Mouse (Mus musculus) erythroblast, embryonic 14.5 days (primary cell): ENCODE results near the gene Pbp2. TPM values are rescaled to one million over a fixed set of nuclear protein-coding genes. Genes with fewer than 3 reads are reported as not detected.

ENCODE experiments used
- H3K27me3 ChIP-seq: 2 replicates; pipeline ENCODE4 v1.6.1; 2012; ENCODE audit warnings: inconsistent platforms; ENCODE audit not compliant: control insufficient read depth
- H3K36me3 ChIP-seq: 2 replicates; pipeline ENCODE4 v1.6.1; 2012; ENCODE audit warnings: mild to moderate bottlenecking, inconsistent platforms; ENCODE audit not compliant: control insufficient read depth
- H3K4me1 ChIP-seq: 2 replicates; pipeline ENCODE4 v1.6.1; 2012; ENCODE audit warnings: inconsistent platforms; ENCODE audit not compliant: control insufficient read depth
- H3K4me3 ChIP-seq: replicated peaks from 2 replicates; pipeline ENCODE3; 2012; ENCODE audit warnings: moderate library complexity, mild to moderate bottlenecking, inconsistent platforms
- H3K9me3 ChIP-seq: 2 replicates; pipeline ENCODE4 v1.6.1; 2012; ENCODE audit warnings: low read length, inconsistent platforms, mixed read lengths; ENCODE audit not compliant: control insufficient read depth
- GATA1 ChIP-seq: IDR thresholded peaks from 2 replicates; pipeline ENCODE4 v1.6.1; 2012; ENCODE audit warnings: low read length, inconsistent platforms, mixed read lengths
- TAL1 ChIP-seq: IDR thresholded peaks from 3 replicates; pipeline ENCODE4 v1.6.1; 2012; ENCODE audit warnings: low read length, inconsistent platforms, mixed read lengths
- polyA plus RNA-seq: library from polyadenylated mRNA; stranded (reverse); fragments of >175 nt; gene quantifications from 2 replicates; pipeline ENCODE4 v1.2.3, GENCODE M21; 2012

Pbp2 gene
- polyA plus RNA-seq, 1 experiment: not detected

- Histone ChIP-seq H3K9me3 (no peaks in the 10 kb centered on the region), H3K36me3 (no peaks in the 10 kb centered on the region), H3K27me3 (peaks cover 5% of the 10 kb centered on the region), H3K4me1 (no peaks in the 10 kb centered on the region), H3K4me3 (no peak overlapping the region)
- no peak for TF ChIP-seq TAL1
- TF ChIP-seq GATA1: no peak
Measured at GRCm38 (mm10) chr6:135292391-135292790, 17.8 kb downstream of the Pbp2 start.

DNA sequence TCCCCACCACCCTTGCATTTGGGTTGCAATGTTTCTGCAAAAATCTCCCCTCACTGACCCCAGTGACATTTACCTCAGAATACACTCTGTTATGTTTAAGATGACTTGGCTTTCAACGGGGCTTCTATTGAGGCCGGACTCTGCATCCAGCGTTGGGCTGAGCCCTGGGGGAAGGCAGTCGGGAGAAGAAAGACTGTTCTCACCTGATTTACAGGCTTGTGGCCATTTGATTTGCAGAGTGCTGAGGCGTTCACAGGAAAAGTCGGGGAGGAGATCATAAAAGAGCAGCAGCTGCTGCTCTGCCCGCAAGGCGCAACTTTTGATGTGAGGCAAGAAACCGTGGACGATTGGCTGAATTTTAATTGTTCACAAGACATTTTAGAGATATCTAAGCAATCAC, 30.3 kb downstream of the Pbp2 start:
- Histone ChIP-seq H3K36me3 (no peaks in the 10 kb centered on the region), H3K27me3 (no peaks in the 10 kb centered on the region), H3K4me3 (no peak overlapping the region), H3K9me3 (no peaks in the 10 kb centered on the region), H3K4me1 (no peaks in the 10 kb centered on the region)
- no peak for TF ChIP-seq GATA1

- Histone ChIP-seq H3K36me3 (no peaks in the 10 kb centered on the region), H3K27me3 (no peaks in the 10 kb centered on the region), H3K9me3 (no peaks in the 10 kb centered on the region), H3K4me1 (no peaks in the 10 kb centered on the region), H3K4me3 (no peak overlapping the region)
- no peak for TF ChIP-seq TAL1
- no peak for TF ChIP-seq GATA1
Measured at GRCm38 (mm10) chr6:135279286-135279685, 30.9 kb downstream of the Pbp2 start.

DNA sequence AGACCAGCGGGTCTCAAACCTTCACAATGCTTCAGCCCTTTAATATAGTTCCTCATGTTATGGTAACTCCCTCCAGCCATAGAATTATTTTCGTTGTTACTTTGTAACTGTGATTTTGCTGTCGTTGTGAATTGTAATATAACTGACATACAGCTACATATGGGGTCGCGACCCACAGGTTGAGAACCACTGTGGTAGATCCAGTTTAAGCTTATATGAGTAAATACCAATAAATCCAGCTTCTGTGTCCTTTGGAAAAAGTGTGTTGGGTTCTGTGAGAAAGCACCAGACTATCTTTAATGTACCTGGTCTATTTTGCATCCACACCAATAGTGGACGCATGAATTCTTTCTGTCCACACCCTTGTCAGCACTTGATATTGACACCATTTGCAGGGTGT, 31.9 kb downstream of the Pbp2 start:
- Histone ChIP-seq H3K4me3 (no peak overlapping the region), H3K9me3 (no peaks in the 10 kb centered on the region), H3K4me1 (no peaks in the 10 kb centered on the region), H3K27me3 (no peaks in the 10 kb centered on the region), H3K36me3 (no peaks in the 10 kb centered on the region)
- no peak for TF ChIP-seq TAL1
- no peak for TF ChIP-seq GATA1

DNA sequence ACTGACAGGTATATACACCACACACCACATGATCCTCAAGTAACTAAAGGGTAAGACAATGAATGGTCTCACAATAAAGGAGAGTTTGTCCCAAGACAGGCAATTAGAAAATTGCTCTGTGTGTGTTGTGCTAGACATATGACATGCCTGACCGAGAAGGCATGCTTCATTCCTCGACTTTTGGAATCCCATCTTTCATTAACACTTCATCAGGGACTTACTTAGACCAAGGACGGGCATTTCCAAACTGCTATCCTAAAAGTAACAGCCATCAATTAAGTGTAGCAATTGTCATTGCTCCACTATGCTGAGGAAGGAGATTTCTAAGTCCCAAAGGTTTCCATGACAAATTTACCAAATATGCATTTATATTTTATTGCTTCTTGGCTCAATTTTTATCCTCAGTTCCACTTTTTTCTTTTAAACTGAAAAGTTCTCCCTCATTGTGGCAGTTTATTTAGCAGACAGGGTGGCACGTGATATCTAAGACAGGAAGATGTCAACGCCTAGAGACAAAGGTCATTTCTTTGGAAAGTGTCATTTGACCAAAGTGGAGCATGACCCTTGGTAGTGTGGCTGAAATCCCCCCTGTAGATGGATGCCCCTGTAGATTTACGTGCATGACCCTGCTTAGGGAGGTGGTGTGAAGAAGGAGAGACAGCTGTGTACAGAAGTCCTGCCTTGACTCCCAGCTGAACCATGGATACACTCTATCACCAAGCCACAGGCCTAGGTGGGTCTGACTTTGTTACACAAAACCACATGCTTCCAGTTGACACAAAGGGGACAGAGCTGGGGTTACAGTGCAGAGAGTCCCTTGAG, 33.5 kb downstream of the Pbp2 start:
- no peak overlapping the region for H3K4me3 ChIP-seq
- no peaks in the 10 kb centered on the region for H3K4me1 ChIP-seq
- TF ChIP-seq GATA1: no peak
- no peak for TF ChIP-seq TAL1
- H3K27me3 ChIP-seq: no peaks in the 10 kb centered on the region
- no peaks in the 10 kb centered on the region for H3K9me3 ChIP-seq
- H3K36me3 ChIP-seq: no peaks in the 10 kb centered on the region

- Histone ChIP-seq H3K9me3 (no peaks in the 10 kb centered on the region), H3K4me1 (no peaks in the 10 kb centered on the region), H3K36me3 (no peaks in the 10 kb centered on the region), H3K4me3 (no peak overlapping the region), H3K27me3 (no peaks in the 10 kb centered on the region)
- TF ChIP-seq GATA1: no peak
- TF ChIP-seq TAL1: no peak
Measured at GRCm38 (mm10) chr6:135275231-135275630, 35.0 kb downstream of the Pbp2 start.

DNA sequence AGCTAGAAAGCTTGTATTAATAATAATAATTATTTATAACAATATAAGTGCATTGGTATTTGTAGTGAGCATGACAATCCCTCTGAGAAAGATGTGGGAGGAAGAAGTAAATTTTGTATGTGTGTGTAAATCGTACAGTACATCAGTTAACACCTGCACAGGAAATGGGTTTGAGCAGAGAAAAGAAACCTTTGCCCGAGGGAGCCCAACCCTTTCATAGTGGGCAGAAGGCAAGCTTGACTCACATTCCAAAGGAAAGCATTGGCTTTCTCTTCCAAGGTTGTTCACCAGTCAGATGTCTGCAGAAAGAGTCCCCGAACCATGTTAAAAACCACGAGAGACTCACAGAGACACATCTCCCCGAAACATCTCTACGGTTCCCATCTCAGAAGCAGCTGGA, 37.1 kb downstream of the Pbp2 start:
- Histone ChIP-seq H3K9me3 (no peaks in the 10 kb centered on the region), H3K27me3 (no peaks in the 10 kb centered on the region), H3K36me3 (no peaks in the 10 kb centered on the region), H3K4me1 (no peaks in the 10 kb centered on the region), H3K4me3 (no peak overlapping the region)
- TF ChIP-seq TAL1: no peak
- no peak for TF ChIP-seq GATA1

DNA sequence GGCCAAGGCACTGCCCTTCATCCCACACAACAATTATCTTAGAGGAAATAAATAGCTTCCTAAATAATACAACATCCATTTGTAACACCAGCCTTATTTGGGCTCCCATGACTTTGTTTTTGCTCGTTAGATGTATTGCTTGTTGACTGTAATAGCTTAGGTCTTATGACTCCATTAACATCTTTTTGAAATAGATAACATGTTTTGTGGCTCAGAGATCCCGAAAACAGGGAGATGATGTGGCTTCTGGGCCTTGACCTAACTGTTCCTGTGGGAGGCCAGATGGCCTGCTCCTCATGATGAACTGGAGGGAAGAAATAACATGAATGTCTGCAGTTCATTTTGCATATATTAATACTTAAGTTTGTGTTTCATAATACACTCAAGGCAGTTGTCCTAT, 38.4 kb downstream of the Pbp2 start:
- Histone ChIP-seq H3K36me3 (no peaks in the 10 kb centered on the region), H3K4me3 (no peak overlapping the region), H3K9me3 (no peaks in the 10 kb centered on the region), H3K4me1 (no peaks in the 10 kb centered on the region), H3K27me3 (no peaks in the 10 kb centered on the region)
- TF ChIP-seq TAL1: no peak
- no peak for TF ChIP-seq GATA1

GRCm38 (mm10) chr6:135269626-135270025, 40.6 kb downstream of the Pbp2 start:
- Histone ChIP-seq H3K4me3 (no peak overlapping the region), H3K36me3 (no peaks in the 10 kb centered on the region), H3K27me3 (no peaks in the 10 kb centered on the region), H3K9me3 (no peaks in the 10 kb centered on the region), H3K4me1 (no peaks in the 10 kb centered on the region)
- no peak for TF ChIP-seq TAL1
- TF ChIP-seq GATA1: no peak

- no peak for TF ChIP-seq TAL1
- TF ChIP-seq GATA1: no peak
- Histone ChIP-seq H3K36me3 (no peaks in the 10 kb centered on the region), H3K27me3 (no peaks in the 10 kb centered on the region), H3K4me1 (no peaks in the 10 kb centered on the region), H3K4me3 (no peak overlapping the region), H3K9me3 (peaks cover 4% of the 10 kb centered on the region)
Measured at GRCm38 (mm10) chr6:135268392-135268791, 41.8 kb downstream of the Pbp2 start.
